Mouse (Mus musculus): ENCODE measurements around the gene Ebp.

DNA sequence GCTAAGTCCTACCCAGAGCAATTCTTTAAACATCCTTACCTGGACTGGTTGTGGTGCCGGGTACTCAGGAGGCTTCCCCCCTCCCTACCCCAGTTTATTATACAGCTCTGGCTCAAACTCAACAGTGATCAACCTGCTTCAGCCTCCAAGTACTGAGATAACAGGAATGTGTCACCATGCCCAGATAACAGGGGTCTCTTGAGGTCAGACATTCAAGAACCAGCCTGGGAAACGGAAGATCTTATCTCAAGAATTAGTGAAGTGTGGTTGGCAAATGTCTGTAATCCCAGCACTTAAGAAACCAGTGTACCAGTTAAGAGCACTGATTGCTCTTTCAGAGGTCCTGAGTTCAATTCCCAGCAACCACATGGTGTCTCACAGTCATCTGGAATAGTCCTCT lies 24.8 kb upstream of the Ebp start:
- TF ChIP-seq CTCF (IDR thresholded peaks at IDR 0.05; ENCODE audit: insufficient read depth, low read length), result no peak
- TF ChIP-seq POLR2A (IDR thresholded peaks at IDR 0.05; ENCODE audit: borderline replicate concordance, extremely low read depth, low read depth, low read length), result no peak

Measured in lung, adult 2 months (tissue).